Mouse (Mus musculus) cerebellum, postnatal 10 days (tissue): Measurements from ENCODE around the gene Ccdc78.

Source experiments
- DNase-seq, 2 experiments: peaks; one replicate each; pipeline ENCODE4 v3.0.0; 2021; ENCODE audit warnings: mixed read lengths in 2 of 2

The Ccdc78 gene

GRCm38 (mm10) chr17:25817662-25818061, 31.3 kb downstream of the Ccdc78 start:
- DNase-seq: no peak

- DNase-seq: no peak
These were observed 32.7 kb downstream of the Ccdc78 start for GRCm38 (mm10) chr17:25818851-25819780.

- DNase-seq: peak; percentile 86
These were observed 37.1 kb downstream of the Ccdc78 start, which contains the start of gene Wdr24 for GRCm38 (mm10) chr17:25823452-25823851. Gene Wdr24 (plus strand): TSS chr17:25823627.

GRCm38 (mm10) chr17:25824362-25825142, 38.2 kb downstream of the Ccdc78 start:
- DNase-seq: no peak

- DNase-seq: no peak
These were observed 38.9 kb downstream of the Ccdc78 start for GRCm38 (mm10) chr17:25825311-25825710.

- DNase-seq: no peak
These were observed 39.7 kb downstream of the Ccdc78 start for GRCm38 (mm10) chr17:25825984-25826570.

GRCm38 (mm10) chr17:25827011-25827410, 40.6 kb downstream of the Ccdc78 start:
- no peak for DNase-seq

- peak in 1 of 2 experiments; percentile 31 for DNase-seq
These were observed 41.3 kb downstream of the Ccdc78 start for GRCm38 (mm10) chr17:25827546-25828222.

GRCm38 (mm10) chr17:25828223-25828594, 41.8 kb downstream of the Ccdc78 start:
- DNase-seq: peak in 1 of 2 experiments; percentile 22

- peak; percentile 88 for DNase-seq
These were observed 42.6 kb downstream of the Ccdc78 start, which contains the start of gene Jmjd8 for GRCm38 (mm10) chr17:25828712-25829557. Gene Jmjd8 (plus strand): TSS chr17:25828867.

- DNase-seq: peak in 1 of 2 experiments; percentile 34
These were observed 43.2 kb downstream of the Ccdc78 start for GRCm38 (mm10) chr17:25829558-25830017.

- DNase-seq: no peak
These were observed 43.9 kb downstream of the Ccdc78 start for GRCm38 (mm10) chr17:25830200-25830753.

GRCm38 (mm10) chr17:25830806-25831431, 44.5 kb downstream of the Ccdc78 start:
- DNase-seq: no peak

- peak; percentile 71 to 74 for DNase-seq
These were observed 45.3 kb downstream of the Ccdc78 start for GRCm38 (mm10) chr17:25831451-25832281.

- peak; percentile 100 for DNase-seq
These were observed 46.3 kb downstream of the Ccdc78 start for GRCm38 (mm10) chr17:25832436-25833290.

GRCm38 (mm10) chr17:25833291-25833663, 46.9 kb downstream of the Ccdc78 start, which contains the start of gene Stub1:
Gene Stub1 (minus strand): TSS chr17:25833404.
- peak; percentile 94 to 95 for DNase-seq

GRCm38 (mm10) chr17:25833961-25834594, 47.7 kb downstream of the Ccdc78 start:
- DNase-seq: peak in 1 of 2 experiments; percentile 44
